In genomic region chr19:11966201-11966636, GRCm38 (mm10) we compare ENCODE assay signal across 8 mouse cellular contexts. TPM values are rescaled to one million over a fixed set of nuclear protein-coding genes. Genes with fewer than 3 reads are reported as not detected.
DNase-seq lines count a peak whose midpoint lies in the region; ATAC-seq and TF ChIP-seq lines count a peak whose summit lies in the region.

No protein-coding gene starts in this region.

- H3K36me3 ChIP-seq in MEL (ENCODE audit: control insufficient read depth in 1 of 2, insufficient read depth in 2 of 2, low read length in 2 of 2) = peaks cover 3 to 11% of the 10 kb centered on the region in 2 experiments
- peaks cover 15% of the 10 kb centered on the region for H3K36me3 ChIP-seq in hindbrain, embryonic 14.5 days (replicated peaks; ENCODE audit: control insufficient read depth, insufficient read depth)

- peaks cover 31% of the 10 kb centered on the region for H3K79me2 ChIP-seq in MEL (ENCODE audit: control insufficient read depth, insufficient read depth, low read length, poor library complexity)

- no peak for TF ChIP-seq CTCF in MEL (IDR thresholded peaks at IDR 0.05 in 2 of 3, conservative IDR thresholded peaks at IDR 0.05 in 1 of 3; ENCODE audit: control insufficient read depth in 1 of 3, insufficient read depth in 1 of 3, low read depth in 2 of 3, low read length in 3 of 3, poor library complexity in 1 of 3, severe bottlenecking in 1 of 3)

- no peak for TF ChIP-seq EP300 in MEL (IDR thresholded peaks at IDR 0.05; ENCODE audit: low read depth in 1 of 2, low read length in 2 of 2)

- 0 out of 4 replicates have a peak, but pooled peaks of 1 of the 2 experiments have one; percentile 5 for TF ChIP-seq POLR2A in MEL (IDR thresholded peaks at IDR 0.05; ENCODE audit: control insufficient read depth in 1 of 2, insufficient read depth in 1 of 2, low read depth in 1 of 2, low read length in 2 of 2, poor library complexity in 1 of 2)

- DNase-seq in MEL (ENCODE audit: low read depth, low spot score) = peak; percentile 65
- DNase-seq in cerebellum, adult 11-12 months = peak; percentile 82
- DNase-seq in forelimb bud, embryonic 11.5 days (ENCODE audit: low read depth, low spot score) = peak; percentile 12
- DNase-seq in hindbrain, embryonic 14.5 days (ENCODE audit: low spot score) = peak; percentile 46
- DNase-seq in layer of hippocampus, postnatal 36 days = peak; percentile 55 to 59
- peak; percentile 35 for DNase-seq in lung, postnatal 14 days
- peak; percentile 36 for DNase-seq in right cerebral cortex, adult 18-20 months
- DNase-seq in urinary bladder, postnatal 14 days (ENCODE audit: low spot score) = peak; percentile 40

- peaks cover 0 to 11% of the 10 kb centered on the region in 2 experiments; a peak in 2 of 4 replicates for H3K4me1 ChIP-seq in MEL (ENCODE audit: control insufficient read depth in 1 of 2, insufficient read depth in 2 of 2, low read length in 2 of 2)
- peaks cover 17% of the 10 kb centered on the region for H3K4me1 ChIP-seq in hindbrain, embryonic 14.5 days (replicated peaks; ENCODE audit: control insufficient read depth, insufficient read depth, low read length)

- H3K9me3 ChIP-seq in MEL (replicated peaks; ENCODE audit: insufficient read depth, low read length) = no peaks in the 10 kb centered on the region
- no peaks in the 10 kb centered on the region for H3K9me3 ChIP-seq in hindbrain, embryonic 14.5 days (ENCODE audit: control insufficient read depth, low read length)

- 0 out of 2 replicates have a peak, but pooled peaks have one; percentile 3 for ATAC-seq in hindbrain, embryonic 14.5 days (ENCODE audit: low FRiP score)

- peak overlapping the region; percentile 82 to 98 for H3K4me3 ChIP-seq in MEL (ENCODE audit: control insufficient read depth in 1 of 2, insufficient read depth in 1 of 2, low read depth in 2 of 2, low read length in 2 of 2)
- peak overlapping the region; percentile 88 for H3K4me3 ChIP-seq in hindbrain, embryonic 14.5 days (replicated peaks; ENCODE audit: low read length)

- peak overlapping the region; percentile 91 for H3K9ac ChIP-seq in MEL (ENCODE audit: control insufficient read depth, low read depth, low read length, poor library complexity, severe bottlenecking)
- peak overlapping the region; percentile 92 for H3K9ac ChIP-seq in hindbrain, embryonic 14.5 days

- no peak for TF ChIP-seq RAD21 in MEL (IDR thresholded peaks at IDR 0.05; ENCODE audit: low read depth, low read length)

- peak overlapping the region; percentile 90 for H3K4me2 ChIP-seq in hindbrain, embryonic 14.5 days (replicated peaks)

- no peak overlapping the region for H3K27ac ChIP-seq in MEL (ENCODE audit: control insufficient read depth, low read depth, low read length)
- peak overlapping the region; percentile 89 for H3K27ac ChIP-seq in hindbrain, embryonic 14.5 days

- under 1% methylated on average over 18 of the region's 18 CpGs for WGBS in hindbrain, embryonic 14.5 days

- H3K27me3 ChIP-seq in MEL (ENCODE audit: control insufficient read depth in 1 of 2, insufficient read depth in 2 of 2, low read length in 2 of 2) = no peaks in the 10 kb centered on the region
- H3K27me3 ChIP-seq in hindbrain, embryonic 14.5 days (ENCODE audit: control insufficient read depth, insufficient read depth, low read length) = no peaks in the 10 kb centered on the region

TF ChIP-seq in MEL, 35 proteins besides CTCF, POLR2A, EP300 and RAD21:
- TF ChIP-seq ZNF384 (IDR thresholded peaks at IDR 0.05; ENCODE audit: low read depth, low read length) = no peak
- TF ChIP-seq UBTF (IDR thresholded peaks at IDR 0.05; ENCODE audit: borderline replicate concordance, insufficient read depth, low read depth, low read length) = no peak
- no peak for TF ChIP-seq TBP (IDR thresholded peaks at IDR 0.05; ENCODE audit: low read depth, low read length)
- TF ChIP-seq SIN3A (IDR thresholded peaks at IDR 0.05; ENCODE audit: low read length) = peak; percentile 83; the same call in 1 of the 2 replicates
- no peak for TF ChIP-seq ZKSCAN1 (IDR thresholded peaks at IDR 0.05; ENCODE audit: low read depth, low read length)
- TF ChIP-seq NELFE (IDR thresholded peaks at IDR 0.05; ENCODE audit: low read depth, low read length) = no peak
- no peak for TF ChIP-seq ZMIZ1 (IDR thresholded peaks at IDR 0.05; ENCODE audit: low read depth, low read length)
- no peak for TF ChIP-seq GABPA (IDR thresholded peaks at IDR 0.05; ENCODE audit: low read depth, low read length)
- TF ChIP-seq USF2 (IDR thresholded peaks at IDR 0.05; ENCODE audit: borderline replicate concordance in 1 of 2, insufficient read depth in 1 of 2, low read depth in 1 of 2, low read length in 2 of 2) = no peak
- no peak for TF ChIP-seq SMC3 (IDR thresholded peaks at IDR 0.05; ENCODE audit: low read depth, low read length)
- TF ChIP-seq NRF1 (IDR thresholded peaks at IDR 0.05; ENCODE audit: insufficient read depth, low read depth, low read length, poor library complexity, severe bottlenecking) = no peak
- TF ChIP-seq MAZ (IDR thresholded peaks at IDR 0.05; ENCODE audit: low read depth, low read length) = no peak
- TF ChIP-seq CHD1 (IDR thresholded peaks at IDR 0.05; ENCODE audit: low read depth, low read length) = no peak
- no peak for TF ChIP-seq CHD2 (IDR thresholded peaks at IDR 0.05; ENCODE audit: low read length)
- TF ChIP-seq ETS1 (IDR thresholded peaks at IDR 0.05; ENCODE audit: low read depth, low read length) = no peak
- 0 out of 2 replicates have a peak, but pooled peaks have one; percentile 41 for TF ChIP-seq POLR2AphosphoS2 (IDR thresholded peaks at IDR 0.05; ENCODE audit: low read length)
- no peak for TF ChIP-seq TAL1 (IDR thresholded peaks at IDR 0.05; ENCODE audit: low read length)
- no peak for TF ChIP-seq BHLHE40 (IDR thresholded peaks at IDR 0.05; ENCODE audit: borderline replicate concordance, low read depth, low read length)
- TF ChIP-seq ZC3H11A (IDR thresholded peaks at IDR 0.05; ENCODE audit: low read depth, low read length) = no peak
- TF ChIP-seq MYB (IDR thresholded peaks at IDR 0.05; ENCODE audit: low read depth, low read length) = no peak
- TF ChIP-seq TCF12 (IDR thresholded peaks at IDR 0.05; ENCODE audit: low read depth, low read length) = no peak
- 0 out of 2 replicates have a peak, but pooled peaks have one; percentile 45 for TF ChIP-seq MYC (IDR thresholded peaks at IDR 0.05; ENCODE audit: low read depth, low read length)
- no peak for TF ChIP-seq RCOR1 (IDR thresholded peaks at IDR 0.05; ENCODE audit: low read depth, low read length)
- no peak for TF ChIP-seq MEF2A (IDR thresholded peaks at IDR 0.05; ENCODE audit: extremely low read depth, insufficient replicate concordance, low read depth, low read length, poor library complexity, severe bottlenecking)
- TF ChIP-seq MXI1 (IDR thresholded peaks at IDR 0.05; ENCODE audit: low read depth, low read length) = peak; percentile 96
- TF ChIP-seq MAFK (IDR thresholded peaks at IDR 0.05; ENCODE audit: borderline replicate concordance, low read depth, low read length) = no peak
- TF ChIP-seq POLR2AphosphoS5 (IDR thresholded peaks at IDR 0.05; ENCODE audit: borderline replicate concordance, low read depth, low read length) = no peak
- TF ChIP-seq KAT2A (conservative IDR thresholded peaks at IDR 0.05; ENCODE audit: low read depth, low read length) = no peak
- no peak for TF ChIP-seq E2F4 (IDR thresholded peaks at IDR 0.05; ENCODE audit: borderline replicate concordance, low read depth, low read length)
- TF ChIP-seq ELF1 (IDR thresholded peaks at IDR 0.05; ENCODE audit: low read depth, low read length) = 0 out of 2 replicates have a peak, but pooled peaks have one; percentile 24
- TF ChIP-seq HCFC1 (IDR thresholded peaks at IDR 0.05; ENCODE audit: low read depth, low read length) = peak; percentile 25; the same call in 1 of the 2 replicates
- TF ChIP-seq GATA1 (IDR thresholded peaks at IDR 0.05; ENCODE audit: low read depth, low read length) = no peak
- no peak for TF ChIP-seq JUND (IDR thresholded peaks at IDR 0.05; ENCODE audit: low read depth, low read length)
- peak; percentile 31; the same call in 1 of the 2 replicates for TF ChIP-seq USF1 (IDR thresholded peaks at IDR 0.05; ENCODE audit: low read depth, low read length)
- peak; percentile 79 for TF ChIP-seq MAX (IDR thresholded peaks at IDR 0.05; ENCODE audit: low read length)

RNA-seq across cellular contexts. Expression of gene Osbp, which starts 0.5 kb away (rescaled TPM):
- total RNA-seq in MEL (2012; rRNA removed) = 16.4 and 16.5 TPM in 2 replicates
- polyA plus RNA-seq in MEL (2012; ENCODE audit: insufficient read depth in 1 of 2, insufficient read length in 2 of 2, low read depth in 1 of 2, low replicate concordance in 2 of 2, missing spikeins in 1 of 2) = 10 to 100 TPM; 38.8 to 64.6 TPM
- polyA plus RNA-seq in hindbrain, embryonic 14.5 days (2014; fragmentation: Nextera tagmentation; extraction: Ambion mirVana) = 6.6 and 6.9 TPM in 2 replicates
- 10 to 100 TPM; 51.1 to 52.3 TPM for total RNA-seq in layer of hippocampus, postnatal 36 days (2021)

RNA-seq across cellular contexts. Expression of gene Patl1, which starts 54.0 kb away (rescaled TPM):
- total RNA-seq in MEL (2012; rRNA removed) = 5.4 and 6.1 TPM in 2 replicates
- 10 to 100 TPM in 1 of 2 experiments, not detected in 1; 33.5 TPM for polyA plus RNA-seq in MEL (2012; ENCODE audit: insufficient read depth in 1 of 2, insufficient read length in 2 of 2, low read depth in 1 of 2, low replicate concordance in 2 of 2, missing spikeins in 1 of 2)
- polyA plus RNA-seq in hindbrain, embryonic 14.5 days (2014; fragmentation: Nextera tagmentation; extraction: Ambion mirVana) = 19.3 and 20.0 TPM in 2 replicates
- total RNA-seq in layer of hippocampus, postnatal 36 days (2021) = 10 to 100 TPM; 19.8 to 24.8 TPM

Comparison
In these comparisons a context has a peak if more than half of its experiments do, and no peak if none do; other contexts are left out.
1. DNase-seq: peak in every context shown above with its lines; median percentile 82 in cerebellum, adult 11-12 months; 65 in MEL; 57 in layer of hippocampus, postnatal 36 days; 46 in hindbrain, embryonic 14.5 days; 40 in urinary bladder, postnatal 14 days; 36 in right cerebral cortex, adult 18-20 months; 35 in lung, postnatal 14 days; 12 in forelimb bud, embryonic 11.5 days.